Mouse (Mus musculus): ENCODE data around the gene Theg.

- TF ChIP-seq CTCF (conservative IDR thresholded peaks at IDR 0.05; ENCODE audit: insufficient read depth, insufficient read length, low read depth, low read length) (no peak), POLR2A (IDR thresholded peaks at IDR 0.05; ENCODE audit: low read depth, low read length) (no peak)
Measured at GRCm38 (mm10) chr10:79623950-79624349, 36.8 kb upstream of the Theg start.

Data from kidney, adult 2 months (tissue).